Mouse (Mus musculus) MEL (cell line): ENCODE data around the gene Asb17.

Experiments
- CTCF ChIP-seq, 3 experiments: IDR thresholded peaks in 2 of 3; conservative IDR thresholded peaks in 1 of 3; 2 replicates each; pipeline ENCODE4 v1.5.1; 2011 to 2012; ENCODE audit warnings: low read length in 3 of 3, low read depth in 2 of 3, mild to moderate bottlenecking in 2 of 3, improper control_type of control experiment in 1 of 3, inconsistent platforms in 1 of 3, mixed read lengths in 1 of 3, moderate library complexity in 1 of 3; ENCODE audit not compliant: control insufficient read depth in 1 of 3, insufficient read depth in 1 of 3, poor library complexity in 1 of 3, severe bottlenecking in 1 of 3
- EP300 ChIP-seq, 2 experiments: IDR thresholded peaks; 2 replicates each; pipeline ENCODE4 v1.6.1; 2011; ENCODE audit warnings: improper control_type of control experiment in 2 of 2, low read length in 2 of 2, low read depth in 1 of 2, mild to moderate bottlenecking in 1 of 2
- GATA1 ChIP-seq: IDR thresholded peaks from 2 replicates; pipeline ENCODE4 v1.6.1; 2011; ENCODE audit warnings: low read depth, low read length, improper control_type of control experiment
- MXI1 ChIP-seq: IDR thresholded peaks from 2 replicates; pipeline ENCODE4 v1.6.1; 2011; ENCODE audit warnings: mild to moderate bottlenecking, low read depth, low read length, improper control_type of control experiment
- POLR2A ChIP-seq, 2 experiments: IDR thresholded peaks; 2 replicates each; pipeline ENCODE4 v1.6.1; 2011 to 2012; ENCODE audit warnings: low read length in 2 of 2, mild to moderate bottlenecking in 2 of 2, control low read depth in 1 of 2, improper control_type of control experiment in 1 of 2, low read depth in 1 of 2, moderate library complexity in 1 of 2; ENCODE audit not compliant: control insufficient read depth in 1 of 2, insufficient read depth in 1 of 2, poor library complexity in 1 of 2
- USF1 ChIP-seq: IDR thresholded peaks from 2 replicates; pipeline ENCODE4 v1.6.1; 2014; ENCODE audit warnings: low read depth, mild to moderate bottlenecking, inconsistent platforms, low read length, improper control_type of control experiment, moderate library complexity

- no peak for TF ChIP-seq EP300 (IDR thresholded peaks at IDR 0.05; ENCODE audit: low read depth in 1 of 2, low read length in 2 of 2)
- TF ChIP-seq CTCF (IDR thresholded peaks at IDR 0.05 in 2 of 3, conservative IDR thresholded peaks at IDR 0.05 in 1 of 3; ENCODE audit: control insufficient read depth in 1 of 3, insufficient read depth in 1 of 3, low read depth in 2 of 3, low read length in 3 of 3, poor library complexity in 1 of 3, severe bottlenecking in 1 of 3): no peak
- TF ChIP-seq MXI1: no peak
- no peak for TF ChIP-seq GATA1
- TF ChIP-seq POLR2A (IDR thresholded peaks at IDR 0.05; ENCODE audit: control insufficient read depth in 1 of 2, insufficient read depth in 1 of 2, low read depth in 1 of 2, low read length in 2 of 2, poor library complexity in 1 of 2): no peak
- TF ChIP-seq USF1: no peak
Measured at GRCm38 (mm10) chr3:153863816-153864215, 19.8 kb downstream of the Asb17 start.
